Mouse (Mus musculus): ENCODE data around the gene Gna12. TPM values are rescaled to one million over a fixed set of nuclear protein-coding genes. Genes with fewer than 3 reads are reported as not detected.

Gna12 gene
- 19.0 and 24.4 TPM in 2 replicates for polyA plus RNA-seq (2015; fragmentation: Nextera tagmentation; extraction: Ambion mirVana)

GRCm38 (mm10) chr5:140830314-140831063, at the start of gene Gna12:
TSS of gene Gna12 (minus strand) at chr5:140830431.

GRCm38 (mm10) chr5:140723822-140724221, 106.4 kb downstream of the Gna12 start, which contains the start of gene Amz1:
TSS of gene Amz1 (plus strand) at chr5:140724127.

Other genes starting within 250 kb of the Gna12 start
- gene Lfng, start 223.1 kb downstream of the Gna12 start, polyA plus RNA-seq (2015; fragmentation: Nextera tagmentation; extraction: Ambion mirVana) = 12.0 and 13.2 TPM in 2 replicates
- 9.3 and 10.2 TPM in 2 replicates for gene Ttyh3, start 181.4 kb downstream of the Gna12 start, polyA plus RNA-seq (2015; fragmentation: Nextera tagmentation; extraction: Ambion mirVana)
- 8.2 and 8.8 TPM in 2 replicates for gene Iqce, start 128.1 kb downstream of the Gna12 start, polyA plus RNA-seq (2015; fragmentation: Nextera tagmentation; extraction: Ambion mirVana)
- gene Brat1, start 125.4 kb downstream of the Gna12 start, polyA plus RNA-seq (2015; fragmentation: Nextera tagmentation; extraction: Ambion mirVana) = 10.0 and 12.9 TPM in 2 replicates
- gene Amz1, start 106.3 kb downstream of the Gna12 start, polyA plus RNA-seq (2015; fragmentation: Nextera tagmentation; extraction: Ambion mirVana) = 0.56 and 0.61 TPM in 2 replicates
- gene Card11, start 170.2 kb upstream of the Gna12 start, polyA plus RNA-seq (2015; fragmentation: Nextera tagmentation; extraction: Ambion mirVana) = 0.04 TPM in 1 of 2 replicates, not detected in the other

Data from urinary bladder, postnatal 0 days (tissue).